Mouse (Mus musculus) heart, embryonic 14.5 days (tissue): ENCODE data around the gene Smg7. TPM values are rescaled to one million over a fixed set of nuclear protein-coding genes. Genes with fewer than 3 reads are reported as not detected.
A peak's percentile ranks its signal among the peaks of the same experiment; 100 is the strongest.

Source experiments
- ATAC-seq: fragments of 200-750 bp; cut with Nextera tagmentation; 2 replicates; pipeline ENCODE4 v1.8.0; 2017; ENCODE audit warnings: low read depth, moderate TSS enrichment; ENCODE audit not compliant: insufficient number of reproducible peaks, insufficient read depth, low FRiP score
- H3K27ac ChIP-seq, 2 experiments: fragments of 200-500 bp in 1 of 2; fragments of 300-500 bp in 1 of 2; sonication (generic) in 1 of 2; replicated peaks in 1 of 2; 2 replicates each; pipeline ENCODE4 v1.5.1; 2012 to 2014; ENCODE audit warnings: low read depth in 2 of 2, low read length in 2 of 2, control low read depth in 1 of 2, mild to moderate bottlenecking in 1 of 2, mixed read lengths in 1 of 2; ENCODE audit not compliant: control insufficient read depth in 1 of 2, insufficient read depth in 1 of 2
- H3K27me3 ChIP-seq: fragments of 300-500 bp; sonication (generic); 2 replicates; pipeline ENCODE4 v1.6.1; 2014; ENCODE audit warnings: mild to moderate bottlenecking, low read length, control low read depth; ENCODE audit not compliant: control insufficient read depth, insufficient read depth
- H3K36me3 ChIP-seq: fragments of 300-500 bp; sonication (generic); 2 replicates; pipeline ENCODE4 v1.6.1; 2014; ENCODE audit warnings: mild to moderate bottlenecking, control low read depth, low read length, mixed read lengths; ENCODE audit not compliant: control insufficient read depth, insufficient read depth
- H3K4me1 ChIP-seq, 2 experiments: fragments of 200-500 bp in 1 of 2; fragments of 300-500 bp in 1 of 2; sonication (generic) in 1 of 2; 2 replicates each; pipeline ENCODE4 v1.6.1; 2012 to 2014; ENCODE audit warnings: low read length in 2 of 2, control low read depth in 1 of 2, mixed read lengths in 1 of 2; ENCODE audit not compliant: control insufficient read depth in 2 of 2, insufficient read depth in 2 of 2
- H3K4me2 ChIP-seq: fragments of 300-500 bp; sonication (generic); 2 replicates; pipeline ENCODE4 v1.6.1; 2014; ENCODE audit warnings: mild to moderate bottlenecking, low read length
- H3K4me3 ChIP-seq, 2 experiments: fragments of 200-500 bp in 1 of 2; fragments of 300-500 bp in 1 of 2; sonication (generic) in 1 of 2; 2 replicates each; pipeline ENCODE4 v1.5.1; 2012 to 2014; ENCODE audit warnings: low read length in 2 of 2, mild to moderate bottlenecking in 2 of 2, control low read depth in 1 of 2, low read depth in 1 of 2, moderate library complexity in 1 of 2; ENCODE audit not compliant: control insufficient read depth in 1 of 2, insufficient read depth in 1 of 2
- H3K9ac ChIP-seq: fragments of 300-500 bp; sonication (generic); 2 replicates; pipeline ENCODE4 v1.6.1; 2014; ENCODE audit warnings: mild to moderate bottlenecking, low read length
- H3K9me3 ChIP-seq: fragments of 300-500 bp; sonication (generic); 2 replicates; pipeline ENCODE4 v1.6.1; 2016; ENCODE audit warnings: low read length, control low read depth; ENCODE audit not compliant: control insufficient read depth
- WGBS: fragments of 180-500 bp; shearing (Covaris S2); extraction: QIAGEN DNeasy Blood & Tissue Kit; methylation state at CpG from one replicate; pipeline ENCODE4 v1.1.7; 2014; 5-methylcytosine and 5-hydroxymethylcytosine counted together
- polyA plus RNA-seq: library from polyadenylated mRNA; unstranded; fragments of >200 nt; fragmentation: Nextera tagmentation; extraction: Ambion mirVana; gene quantifications from 2 replicates; pipeline ENCODE4 v1.2.1, GENCODE M21; 2014

The Smg7 gene
- polyA plus RNA-seq, 1 experiment from 2014 or later = 29.1 TPM

GRCm38 (mm10) chr1:152817794-152818193, 84.7 kb downstream of the Smg7 start:
- Histone ChIP-seq H3K9me3 (no peaks in the 10 kb centered on the region), H3K9ac (peak overlapping the region; percentile 12), H3K27me3 (no peaks in the 10 kb centered on the region), H3K36me3 (no peaks in the 10 kb centered on the region), H3K27ac (peak overlapping the region; percentile 81 to 87), H3K4me3 (no peak overlapping the region), H3K4me2 (peak overlapping the region; percentile 31), H3K4me1 (peaks cover 23 to 27% of the 10 kb centered on the region in 2 experiments)
- 6% methylated on average over 10 of the region's 10 CpGs for WGBS
- ATAC-seq = no peak

DNA sequence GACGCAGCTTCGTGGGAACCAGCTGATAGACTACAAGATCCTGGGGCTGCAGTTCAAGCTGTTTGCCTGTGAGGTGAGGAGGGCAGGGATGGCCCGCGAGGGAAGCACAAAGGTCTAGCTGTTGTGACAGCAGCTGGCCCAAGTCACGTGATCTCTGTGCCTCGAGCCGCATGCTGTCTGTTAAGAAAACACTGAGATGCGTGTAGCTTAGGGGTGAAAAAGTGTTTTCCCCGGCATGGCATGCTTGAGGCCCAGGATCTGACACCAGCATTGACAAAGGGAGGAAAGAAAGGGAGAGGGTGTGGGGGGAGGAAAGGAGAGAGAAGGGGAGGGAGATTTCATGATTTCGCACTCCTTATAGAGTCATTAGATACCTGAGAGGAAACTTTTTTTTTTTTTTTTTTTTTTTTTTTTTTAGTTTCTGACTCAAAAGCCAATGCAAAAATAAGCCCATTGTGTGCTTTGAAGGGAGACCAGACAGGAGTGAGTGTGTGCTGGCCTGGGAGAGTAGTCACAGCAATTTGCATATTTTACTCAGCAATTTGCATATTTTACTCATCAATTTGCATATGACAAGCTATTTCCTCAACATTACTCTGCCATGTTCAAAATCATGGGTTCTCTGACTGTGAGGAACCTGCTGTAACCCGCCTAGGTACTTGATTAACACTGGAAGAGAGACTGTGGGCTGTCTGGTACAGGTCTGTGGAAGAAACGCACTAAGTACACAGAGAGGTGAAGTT, 85.2 kb downstream of the Smg7 start:
- H3K4me3 ChIP-seq = no peak overlapping the region
- no peaks in the 10 kb centered on the region for H3K9me3 ChIP-seq
- no peak for ATAC-seq
- WGBS = 34% methylated on average over 12 of the region's 12 CpGs
- peak overlapping the region; percentile 12; the same call in 1 of the 2 replicates for H3K9ac ChIP-seq
- H3K36me3 ChIP-seq = no peaks in the 10 kb centered on the region
- H3K27me3 ChIP-seq = no peaks in the 10 kb centered on the region
- peak overlapping the region; percentile 31 for H3K4me2 ChIP-seq
- peaks cover 23 to 28% of the 10 kb centered on the region in 2 experiments for H3K4me1 ChIP-seq
- peak overlapping the region; percentile 81 to 87 for H3K27ac ChIP-seq

- H3K27me3 ChIP-seq = no peaks in the 10 kb centered on the region
- no peaks in the 10 kb centered on the region for H3K36me3 ChIP-seq
- H3K4me1 ChIP-seq = peaks cover 21 to 31% of the 10 kb centered on the region in 2 experiments
- ATAC-seq = peak; percentile 49; the same call in 1 of the 2 replicates
- H3K27ac ChIP-seq = no peak overlapping the region
- H3K9me3 ChIP-seq = no peaks in the 10 kb centered on the region
- H3K9ac ChIP-seq = no peak overlapping the region
- peak overlapping the region; percentile 24; the same call in 1 of the 2 replicates for H3K4me2 ChIP-seq
- H3K4me3 ChIP-seq = no peak overlapping the region
- 38% methylated on average over 7 of the region's 7 CpGs for WGBS
Observed at GRCm38 (mm10) chr1:152815265-152815701, 87.2 kb downstream of the Smg7 start.

DNA sequence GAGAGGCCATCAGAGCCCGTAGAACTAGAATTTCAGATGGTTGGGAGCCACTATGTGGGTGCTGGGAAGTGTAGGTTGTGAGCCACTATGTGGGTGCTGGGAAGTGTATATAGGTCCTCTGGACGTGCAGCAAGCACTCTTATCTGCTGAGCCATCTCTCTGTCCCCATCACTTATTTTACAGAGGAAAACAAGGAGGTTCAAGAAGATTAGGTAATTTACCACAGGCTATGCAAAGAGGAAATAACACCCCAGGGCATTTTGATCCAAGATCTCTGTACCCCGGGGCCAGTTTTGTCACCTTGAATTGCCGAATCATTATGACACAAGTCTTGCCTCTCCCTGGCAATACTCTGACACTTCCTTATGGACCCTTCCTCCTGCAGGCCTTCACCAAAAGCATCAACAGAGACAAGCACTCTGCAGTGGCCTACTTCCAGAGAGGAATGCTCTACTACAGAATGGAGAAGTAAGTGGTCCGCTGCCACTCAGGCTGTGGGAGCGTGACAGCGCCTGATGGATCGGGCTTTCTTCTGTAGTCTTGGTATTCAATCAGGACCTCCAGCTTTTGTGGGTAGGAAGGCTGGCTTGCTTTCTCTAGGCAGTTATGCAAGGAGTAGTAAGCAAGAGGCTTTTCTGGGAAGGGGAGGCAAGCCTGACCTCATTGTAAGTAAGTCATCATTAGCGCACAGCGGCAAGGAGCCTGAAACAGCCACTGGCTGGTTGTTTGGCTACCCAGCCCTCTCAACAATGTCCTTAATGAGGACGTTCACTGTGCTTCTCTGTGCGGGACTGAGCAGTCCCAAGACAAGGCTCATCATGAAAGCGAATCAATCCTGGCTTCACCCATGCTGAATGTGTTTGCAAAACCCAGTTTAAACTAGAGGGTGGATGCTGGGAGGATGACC, 91.7 kb downstream of the Smg7 start:
- Histone ChIP-seq H3K9ac (no peak overlapping the region), H3K36me3 (no peaks in the 10 kb centered on the region), H3K27ac (no peak overlapping the region), H3K27me3 (no peaks in the 10 kb centered on the region), H3K4me3 (no peak overlapping the region), H3K4me2 (no peak overlapping the region), H3K9me3 (no peaks in the 10 kb centered on the region), H3K4me1 (peaks cover 7 to 8% of the 10 kb centered on the region in 2 experiments; a peak in 3 of 4 replicates)
- WGBS = 78% methylated on average over 13 of the region's 13 CpGs
- no peak for ATAC-seq

DNA sequence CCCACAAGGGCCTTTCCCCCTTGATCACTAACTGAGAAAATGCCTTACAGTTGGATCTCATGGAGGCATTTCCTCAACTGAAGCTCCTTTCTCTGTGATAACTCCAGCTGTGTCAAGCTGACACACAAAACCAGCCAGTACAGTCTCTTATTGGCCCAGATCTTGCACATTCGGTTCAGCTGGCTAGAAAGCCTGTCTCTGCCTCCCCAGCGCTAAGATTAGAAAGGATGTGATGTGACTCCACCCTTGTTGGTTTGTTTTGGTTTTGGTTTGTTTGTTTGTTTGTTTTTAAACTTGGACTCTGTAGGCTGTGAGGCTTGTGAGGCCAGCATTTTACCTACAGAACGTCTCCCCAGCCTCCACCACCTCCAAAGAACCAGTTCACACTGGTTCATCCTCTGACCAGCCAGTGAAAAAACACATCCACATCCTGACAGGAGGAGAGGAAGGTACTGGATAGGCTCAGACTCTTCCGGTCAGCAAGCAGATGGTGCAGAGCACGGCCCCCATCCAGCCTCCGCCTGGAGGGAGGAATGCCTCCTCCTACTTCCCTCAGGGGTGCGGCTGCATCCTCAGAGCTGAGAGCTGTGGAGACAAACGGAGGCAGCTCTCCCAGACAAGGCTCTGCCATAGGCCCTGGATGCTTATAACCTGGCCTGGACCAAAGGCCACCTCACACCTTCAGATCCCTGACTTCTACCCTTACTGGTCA, 92.7 kb downstream of the Smg7 start:
- Histone ChIP-seq H3K9ac (no peak overlapping the region), H3K4me2 (no peak overlapping the region), H3K4me3 (no peak overlapping the region), H3K9me3 (no peaks in the 10 kb centered on the region), H3K27ac (peak overlapping the region; percentile 61 to 64), H3K36me3 (no peaks in the 10 kb centered on the region), H3K4me1 (peaks cover 3 to 4% of the 10 kb centered on the region in 2 experiments; a peak in 1 of 4 replicates), H3K27me3 (no peaks in the 10 kb centered on the region)
- peak; percentile 85 for ATAC-seq
- 16% methylated on average over 8 of the region's 8 CpGs for WGBS

GRCm38 (mm10) chr1:152808392-152808680, 94.1 kb downstream of the Smg7 start:
- no peak overlapping the region for H3K9ac ChIP-seq
- H3K27me3 ChIP-seq = no peaks in the 10 kb centered on the region
- no peak overlapping the region for H3K27ac ChIP-seq
- H3K4me3 ChIP-seq = no peak overlapping the region
- WGBS = 83% methylated on average over 2 of the region's 2 CpGs
- no peak overlapping the region for H3K4me2 ChIP-seq
- H3K9me3 ChIP-seq = no peaks in the 10 kb centered on the region
- no peak for ATAC-seq
- H3K36me3 ChIP-seq = no peaks in the 10 kb centered on the region
- peaks cover 3 to 4% of the 10 kb centered on the region in 2 experiments; a peak in 1 of 4 replicates for H3K4me1 ChIP-seq
